Mouse (Mus musculus): ENCODE results near the gene Mpv17l2.

- no peak for TF ChIP-seq CTCF (IDR thresholded peaks at IDR 0.05; ENCODE audit: insufficient read depth, low read length)
- TF ChIP-seq POLR2A (IDR thresholded peaks at IDR 0.05; ENCODE audit: borderline replicate concordance, extremely low read depth, low read depth, low read length), result no peak
These were observed 6.8 kb upstream of the Mpv17l2 start for GRCm38 (mm10) chr8:70767503-70767902.

All from lung, adult 2 months (tissue).